Mouse (Mus musculus): ENCODE measurements at regions not wholly inside any gene's neighbourhood (a gene's known extent, or its start where the extent isn't known, plus 50 kb on each side); places are given as distances from the start of the nearest gene placed in this dataset.
A peak's percentile ranks its signal among the peaks of the same experiment; 100 is the strongest.

DNA sequence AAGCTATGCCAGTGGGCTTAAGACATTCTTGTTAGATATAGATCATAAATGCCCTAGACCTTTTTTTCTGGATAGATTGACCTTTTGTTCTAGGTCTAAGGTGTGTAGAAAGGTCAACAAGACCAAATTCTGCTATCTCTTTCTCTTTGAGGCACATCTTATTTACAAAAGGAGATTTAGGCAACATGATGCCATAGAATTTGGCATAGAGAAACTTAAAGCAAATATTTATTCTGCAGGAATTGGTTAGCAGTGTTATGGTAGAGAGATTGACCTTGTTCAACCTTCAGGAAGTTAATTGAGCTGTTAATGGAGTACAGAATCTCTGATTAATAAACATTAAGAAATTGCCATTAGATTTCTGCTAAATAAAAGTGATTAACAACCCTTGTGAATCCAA, 236.4 kb downstream of the Snx13 start:
- no peak for TF ChIP-seq CTCF (IDR thresholded peaks at IDR 0.05; ENCODE audit: low read depth)
- H3K27ac ChIP-seq (ENCODE audit: low read depth): no peak overlapping the region
- H3K4me2 ChIP-seq: no peak overlapping the region
- DNase-seq (no peak), ATAC-seq (ENCODE audit: insufficient read depth) (no peak)
- peaks cover 6% of the 10 kb centered on the region; the same call in 1 of the 2 replicates for H3K4me1 ChIP-seq (ENCODE audit: insufficient read depth)
- H3K27me3 ChIP-seq (ENCODE audit: insufficient read depth, low read length): no peaks in the 10 kb centered on the region
- H3K9ac ChIP-seq: no peak overlapping the region
- no peaks in the 10 kb centered on the region for H3K36me3 ChIP-seq (ENCODE audit: insufficient read depth)
- no peak overlapping the region for H3K4me3 ChIP-seq (ENCODE audit: low read depth, low read length)
- no peaks in the 10 kb centered on the region for H3K9me3 ChIP-seq (ENCODE audit: low read depth, low read length)

GRCm38 (mm10) chr12:35269465-35269864, 222.5 kb downstream of the Snx13 start:
- Histone ChIP-seq H3K27me3 (ENCODE audit: insufficient read depth, low read length) (no peaks in the 10 kb centered on the region), H3K9ac (no peak overlapping the region), H3K9me3 (ENCODE audit: low read depth, low read length) (no peaks in the 10 kb centered on the region), H3K36me3 (ENCODE audit: insufficient read depth) (no peaks in the 10 kb centered on the region), H3K4me1 (ENCODE audit: insufficient read depth) (no peaks in the 10 kb centered on the region), H3K27ac (ENCODE audit: low read depth) (no peak overlapping the region), H3K4me3 (ENCODE audit: low read depth, low read length) (no peak overlapping the region), H3K4me2 (no peak overlapping the region)
- no peak for ATAC-seq (ENCODE audit: insufficient read depth)
- TF ChIP-seq CTCF (IDR thresholded peaks at IDR 0.05; ENCODE audit: low read depth): no peak
- DNase-seq: no peak

GRCm38 (mm10) chr12:35268006-35268405, 221.0 kb downstream of the Snx13 start:
- no peaks in the 10 kb centered on the region for H3K36me3 ChIP-seq (ENCODE audit: insufficient read depth)
- H3K27me3 ChIP-seq (ENCODE audit: insufficient read depth, low read length): no peaks in the 10 kb centered on the region
- ATAC-seq (ENCODE audit: insufficient read depth) (no peak), DNase-seq (no peak)
- H3K4me3 ChIP-seq (ENCODE audit: low read depth, low read length): no peak overlapping the region
- no peaks in the 10 kb centered on the region for H3K4me1 ChIP-seq (ENCODE audit: insufficient read depth)
- no peak overlapping the region for H3K27ac ChIP-seq (ENCODE audit: low read depth)
- WGBS: 58% methylated on average over 2 of the region's 2 CpGs
- no peak overlapping the region for H3K9ac ChIP-seq
- H3K9me3 ChIP-seq (ENCODE audit: low read depth, low read length): no peaks in the 10 kb centered on the region
- no peak for TF ChIP-seq CTCF (IDR thresholded peaks at IDR 0.05; ENCODE audit: low read depth)
- H3K4me2 ChIP-seq: no peak overlapping the region

- Histone ChIP-seq H3K4me2 (no peak overlapping the region), H3K4me1 (ENCODE audit: insufficient read depth) (no peaks in the 10 kb centered on the region), H3K9me3 (ENCODE audit: low read depth, low read length) (no peaks in the 10 kb centered on the region), H3K27ac (ENCODE audit: low read depth) (no peak overlapping the region), H3K27me3 (ENCODE audit: insufficient read depth, low read length) (no peaks in the 10 kb centered on the region), H3K4me3 (ENCODE audit: low read depth, low read length) (no peak overlapping the region), H3K9ac (no peak overlapping the region), H3K36me3 (ENCODE audit: insufficient read depth) (no peaks in the 10 kb centered on the region)
- ATAC-seq (ENCODE audit: insufficient read depth) (no peak), DNase-seq (no peak)
- no peak for TF ChIP-seq CTCF (IDR thresholded peaks at IDR 0.05; ENCODE audit: low read depth)
- WGBS: 68% methylated on average over 6 of the region's 6 CpGs
Observed at GRCm38 (mm10) chr12:35267023-35267654, 220.2 kb downstream of the Snx13 start.

GRCm38 (mm10) chr12:35259781-35260180, 212.8 kb downstream of the Snx13 start:
- ATAC-seq (ENCODE audit: insufficient read depth): no peak
- no peak for TF ChIP-seq CTCF (IDR thresholded peaks at IDR 0.05; ENCODE audit: low read depth)
- no peaks in the 10 kb centered on the region for H3K36me3 ChIP-seq (ENCODE audit: insufficient read depth)
- H3K27ac ChIP-seq (ENCODE audit: low read depth): no peak overlapping the region
- H3K9me3 ChIP-seq (ENCODE audit: low read depth, low read length): no peaks in the 10 kb centered on the region
- H3K9ac ChIP-seq: no peak overlapping the region
- H3K4me1 ChIP-seq (ENCODE audit: insufficient read depth): no peaks in the 10 kb centered on the region
- DNase-seq: no peak
- no peak overlapping the region for H3K4me3 ChIP-seq (ENCODE audit: low read depth, low read length)
- H3K27me3 ChIP-seq (ENCODE audit: insufficient read depth, low read length): no peaks in the 10 kb centered on the region
- no peak overlapping the region for H3K4me2 ChIP-seq

DNA sequence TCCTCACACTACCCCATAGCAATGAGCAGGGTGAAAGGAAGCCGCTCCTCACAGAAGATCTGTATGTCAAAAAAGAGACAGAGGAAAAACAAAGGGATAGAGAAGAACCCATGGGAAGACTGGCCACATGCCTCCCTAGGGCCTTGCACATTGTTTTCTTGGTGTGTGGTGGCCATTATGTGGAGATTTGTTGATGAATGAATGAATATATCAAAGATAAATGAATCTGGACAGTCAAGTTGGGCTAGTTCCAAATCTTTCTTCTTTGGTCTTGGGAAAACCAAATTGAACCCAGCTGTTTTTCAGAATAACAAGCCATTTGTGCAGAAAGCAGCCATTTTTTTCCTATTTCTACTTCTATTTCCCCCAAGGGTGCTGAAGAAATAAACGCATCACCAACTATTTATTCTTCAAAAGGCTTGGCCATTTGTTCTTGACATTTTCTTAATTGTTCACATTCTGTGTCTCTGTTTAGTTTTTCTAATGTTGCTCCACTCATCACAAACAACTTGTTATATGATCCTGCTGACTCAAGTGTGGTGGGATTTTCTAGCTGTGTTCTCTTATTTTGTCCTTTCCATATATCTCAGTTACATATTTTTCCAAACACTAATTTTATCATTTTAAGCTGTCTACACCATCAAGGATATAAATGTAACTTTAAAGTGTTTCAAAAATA, 208.9 kb downstream of the Snx13 start:
- Histone ChIP-seq H3K4me3 (ENCODE audit: low read depth, low read length) (no peak overlapping the region), H3K9me3 (ENCODE audit: low read depth, low read length) (peaks cover 4% of the 10 kb centered on the region; the same call in 1 of the 2 replicates), H3K4me2 (no peak overlapping the region), H3K9ac (no peak overlapping the region), H3K27me3 (ENCODE audit: insufficient read depth, low read length) (no peaks in the 10 kb centered on the region), H3K27ac (ENCODE audit: low read depth) (peak overlapping the region; percentile 0; the same call in 1 of the 2 replicates), H3K4me1 (ENCODE audit: insufficient read depth) (no peaks in the 10 kb centered on the region), H3K36me3 (ENCODE audit: insufficient read depth) (no peaks in the 10 kb centered on the region)
- DNase-seq (peak; percentile 89), ATAC-seq (ENCODE audit: insufficient read depth) (peak; percentile 82)
- 54% methylated on average over 2 of the region's 2 CpGs for WGBS
- no peak for TF ChIP-seq CTCF (IDR thresholded peaks at IDR 0.05; ENCODE audit: low read depth)

DNA sequence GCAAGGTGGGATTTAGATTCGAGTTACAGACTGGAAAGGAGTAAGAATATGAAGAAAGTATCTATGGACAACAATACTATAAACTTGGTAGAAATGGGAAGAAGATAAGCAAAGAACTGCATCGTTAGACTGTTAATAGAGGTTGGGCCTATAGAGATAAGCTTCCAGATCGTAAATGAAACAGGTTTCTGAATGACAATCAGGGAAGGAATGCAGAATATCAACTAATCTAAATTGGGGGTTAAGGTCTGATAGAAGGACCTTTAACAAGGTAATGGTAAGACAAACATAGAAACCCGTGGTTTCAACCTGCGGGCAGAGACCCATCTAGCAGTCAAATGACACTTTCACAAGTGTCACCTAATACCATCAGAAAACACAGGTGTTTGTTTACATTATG, 201.5 kb downstream of the Snx13 start:
- Histone ChIP-seq H3K4me3 (ENCODE audit: low read depth, low read length) (no peak overlapping the region), H3K4me1 (ENCODE audit: insufficient read depth) (no peaks in the 10 kb centered on the region; the same call in 1 of the 2 replicates), H3K4me2 (no peak overlapping the region), H3K9me3 (ENCODE audit: low read depth, low read length) (peaks cover 4% of the 10 kb centered on the region; the same call in 1 of the 2 replicates), H3K27me3 (ENCODE audit: insufficient read depth, low read length) (no peaks in the 10 kb centered on the region), H3K9ac (no peak overlapping the region), H3K27ac (ENCODE audit: low read depth) (no peak overlapping the region), H3K36me3 (ENCODE audit: insufficient read depth) (no peaks in the 10 kb centered on the region)
- DNase-seq (no peak), ATAC-seq (ENCODE audit: insufficient read depth) (no peak)
- WGBS: 69% methylated on average over 5 of the region's 5 CpGs
- no peak for TF ChIP-seq CTCF (IDR thresholded peaks at IDR 0.05; ENCODE audit: low read depth)
